In genomic region chr2:144025361-144025760, GRCm38 (mm10) we compare ENCODE assay signal across 25 mouse cellular contexts. TPM values are rescaled to one million over a fixed set of nuclear protein-coding genes. Genes with fewer than 3 reads are reported as not detected.
DNase-seq lines count a peak whose midpoint lies in the region; ATAC-seq lines count a peak whose summit lies in the region.
"Had no signal": no experiment of that assay in that cellular context is flagged by ENCODE, and none has a peak within 500 bp of the region (broad histone marks: within the 10 kb centered on the region; RNA-seq: fewer than 3 reads in every experiment).

No protein-coding gene starts in this region.

- no peak overlapping the region for H3K4me3 ChIP-seq in limb, embryonic 15.5 days
- no peak overlapping the region for H3K4me3 ChIP-seq in limb, embryonic 10.5 days
- H3K4me3 ChIP-seq in midbrain, embryonic 11.5 days (ENCODE audit: low read depth, low read length), result no peak overlapping the region
- no peak overlapping the region for H3K4me3 ChIP-seq in midbrain, embryonic 14.5 days (replicated peaks; ENCODE audit: low read depth, low read length)
- H3K4me3 ChIP-seq: embryonic facial prominence, embryonic 10.5 days; embryonic facial prominence, embryonic 12.5 days; forebrain, embryonic 13.5 days; forebrain, embryonic 15.5 days had no signal

- no peak for DNase-seq in limb, embryonic 10.5 days (ENCODE audit: low spot score)
- DNase-seq in midbrain, embryonic 11.5 days (ENCODE audit: low spot score, missing footprints), result peak; percentile 21
- DNase-seq in midbrain, embryonic 14.5 days, result no peak
- no peak for DNase-seq in natural killer cell, adult 2 months (ENCODE audit: low spot score in 2 of 2)
- DNase-seq: adrenal gland, adult 8-10 months; adrenal gland, postnatal 14 days; adrenal gland, postnatal 36 days; B cell, adult 2 months; cerebellum, adult 11-12 months; cerebellum, adult 2 months; cerebellum, adult 9-10 months; cerebellum, postnatal 10 days; cerebellum, postnatal 25 days had no signal

- no peak for ATAC-seq in limb, embryonic 15.5 days (ENCODE audit: insufficient number of reproducible peaks, low FRiP score, low TSS enrichment, low read depth)
- no peak for ATAC-seq in midbrain, embryonic 11.5 days (ENCODE audit: low FRiP score)
- ATAC-seq in midbrain, embryonic 14.5 days (ENCODE audit: low FRiP score, low TSS enrichment), result no peak
- ATAC-seq: activated CD4-positive, CD25-positive, alpha-beta regulatory T cell, adult 4 months; CD4-positive, CD25-positive, alpha-beta regulatory T cell, adult 4 months; forebrain, embryonic 13.5 days; forebrain, embryonic 15.5 days; Patski had no signal

- H3K4me1 ChIP-seq in limb, embryonic 15.5 days, result no peaks in the 10 kb centered on the region
- H3K4me1 ChIP-seq in limb, embryonic 10.5 days, result peaks cover 7% of the 10 kb centered on the region
- H3K4me1 ChIP-seq in midbrain, embryonic 11.5 days (ENCODE audit: control insufficient read depth, insufficient read depth, low read length), result no peaks in the 10 kb centered on the region
- no peaks in the 10 kb centered on the region for H3K4me1 ChIP-seq in midbrain, embryonic 14.5 days (ENCODE audit: control insufficient read depth, insufficient read depth, low read length)
- H3K4me1 ChIP-seq: embryonic facial prominence, embryonic 12.5 days; forebrain, embryonic 13.5 days; forebrain, embryonic 15.5 days had no signal

- peak overlapping the region; percentile 59 for H3K27ac ChIP-seq in limb, embryonic 15.5 days
- no peak overlapping the region for H3K27ac ChIP-seq in limb, embryonic 10.5 days
- no peak overlapping the region for H3K27ac ChIP-seq in midbrain, embryonic 11.5 days (ENCODE audit: low read depth, low read length)
- no peak overlapping the region for H3K27ac ChIP-seq in midbrain, embryonic 14.5 days (replicated peaks; ENCODE audit: low read depth, low read length)
- H3K27ac ChIP-seq: embryonic facial prominence, embryonic 10.5 days; embryonic facial prominence, embryonic 12.5 days; forebrain, embryonic 13.5 days; forebrain, embryonic 15.5 days had no signal

- H3K27me3 ChIP-seq in limb, embryonic 15.5 days, result no peaks in the 10 kb centered on the region
- no peaks in the 10 kb centered on the region for H3K27me3 ChIP-seq in limb, embryonic 10.5 days (ENCODE audit: low read depth, poor library complexity, severe bottlenecking)
- no peaks in the 10 kb centered on the region for H3K27me3 ChIP-seq in midbrain, embryonic 11.5 days (ENCODE audit: control insufficient read depth, insufficient read depth, low read length)
- no peaks in the 10 kb centered on the region for H3K27me3 ChIP-seq in midbrain, embryonic 14.5 days (ENCODE audit: control insufficient read depth, insufficient read depth, low read length)
- H3K27me3 ChIP-seq: embryonic facial prominence, embryonic 12.5 days; forebrain, embryonic 13.5 days; forebrain, embryonic 15.5 days had no signal

- no peak overlapping the region for H3K9ac ChIP-seq in limb, embryonic 15.5 days
- no peak overlapping the region for H3K9ac ChIP-seq in midbrain, embryonic 11.5 days (ENCODE audit: low read length)
- no peak overlapping the region for H3K9ac ChIP-seq in midbrain, embryonic 14.5 days (replicated peaks; ENCODE audit: low read length)
- H3K9ac ChIP-seq: embryonic facial prominence, embryonic 12.5 days; forebrain, embryonic 13.5 days; forebrain, embryonic 15.5 days had no signal

- no peak overlapping the region for H3K4me2 ChIP-seq in limb, embryonic 15.5 days
- no peak overlapping the region for H3K4me2 ChIP-seq in midbrain, embryonic 11.5 days
- no peak overlapping the region for H3K4me2 ChIP-seq in midbrain, embryonic 14.5 days (ENCODE audit: low read length)
- H3K4me2 ChIP-seq: embryonic facial prominence, embryonic 12.5 days; forebrain, embryonic 13.5 days; forebrain, embryonic 15.5 days had no signal

- H3K9me3 ChIP-seq in limb, embryonic 15.5 days, result no peaks in the 10 kb centered on the region
- H3K9me3 ChIP-seq in limb, embryonic 10.5 days (replicated peaks), result no peaks in the 10 kb centered on the region
- no peaks in the 10 kb centered on the region for H3K9me3 ChIP-seq in midbrain, embryonic 11.5 days (ENCODE audit: control insufficient read depth, low read length)
- H3K9me3 ChIP-seq in midbrain, embryonic 14.5 days (ENCODE audit: control insufficient read depth, low read length), result no peaks in the 10 kb centered on the region
- H3K9me3 ChIP-seq: embryonic facial prominence, embryonic 10.5 days; embryonic facial prominence, embryonic 12.5 days; forebrain, embryonic 13.5 days; forebrain, embryonic 15.5 days; G1E had no signal

- WGBS in limb, embryonic 15.5 days, result 82% methylated on average over 9 of the region's 9 CpGs
- 91% methylated on average over 9 of the region's 9 CpGs for WGBS in limb, embryonic 10.5 days
- WGBS in midbrain, embryonic 11.5 days, result 86% methylated on average over 9 of the region's 9 CpGs
- 91% methylated on average over 9 of the region's 9 CpGs for WGBS in midbrain, embryonic 14.5 days

- H3K36me3 ChIP-seq in limb, embryonic 15.5 days, result no peaks in the 10 kb centered on the region
- no peaks in the 10 kb centered on the region for H3K36me3 ChIP-seq in limb, embryonic 10.5 days
- no peaks in the 10 kb centered on the region for H3K36me3 ChIP-seq in midbrain, embryonic 11.5 days (ENCODE audit: control insufficient read depth, insufficient read depth, low read length)
- no peaks in the 10 kb centered on the region for H3K36me3 ChIP-seq in midbrain, embryonic 14.5 days (ENCODE audit: control insufficient read depth, insufficient read depth, low read length)
- H3K36me3 ChIP-seq: embryonic facial prominence, embryonic 10.5 days; embryonic facial prominence, embryonic 12.5 days; forebrain, embryonic 15.5 days; G1E had no signal

RNA-seq across cellular contexts. Expression of gene Banf2, which starts 7.5 kb away (rescaled TPM):
- polyA plus RNA-seq in limb, embryonic 15.5 days (2015; fragmentation: Nextera tagmentation; extraction: Ambion mirVana), result not detected in 2 replicates
- not detected in 2 replicates for polyA plus RNA-seq in limb, embryonic 10.5 days (2016; fragmentation: Nextera tagmentation; extraction: Ambion mirVana)
- not detected in 2 replicates for polyA plus RNA-seq in midbrain, embryonic 11.5 days (2014; fragmentation: Nextera tagmentation; extraction: Ambion mirVana)
- polyA plus RNA-seq in midbrain, embryonic 14.5 days (2014; fragmentation: Nextera tagmentation; extraction: Ambion mirVana), result not detected in 2 replicates
- polyA plus RNA-seq: activated CD4-positive, CD25-positive, alpha-beta regulatory T cell, adult 4 months; CD4-positive, CD25-positive, alpha-beta regulatory T cell, adult 4 months; cerebellum, adult 2 months; cortical plate, adult 2 months; embryonic facial prominence, embryonic 10.5 days; embryonic facial prominence, embryonic 12.5 days; embryonic facial prominence, embryonic 14.5 days; forebrain, embryonic 11.5 days; forebrain, embryonic 13.5 days; forebrain, embryonic 15.5 days; G1E; Patski had no signal

RNA-seq across cellular contexts. Expression of gene Rrbp1, which starts 14.3 kb away (rescaled TPM):
- polyA plus RNA-seq in limb, embryonic 15.5 days (2015; fragmentation: Nextera tagmentation; extraction: Ambion mirVana), result 150 and 152 TPM in 2 replicates
- polyA plus RNA-seq in limb, embryonic 10.5 days (2016; fragmentation: Nextera tagmentation; extraction: Ambion mirVana), result 52.7 and 63.9 TPM in 2 replicates
- 31.4 and 36.0 TPM in 2 replicates for polyA plus RNA-seq in midbrain, embryonic 11.5 days (2014; fragmentation: Nextera tagmentation; extraction: Ambion mirVana)
- 21.3 and 25.5 TPM in 2 replicates for polyA plus RNA-seq in midbrain, embryonic 14.5 days (2014; fragmentation: Nextera tagmentation; extraction: Ambion mirVana)
